Mouse (Mus musculus) layer of hippocampus, adult 9-11 months (tissue): ENCODE measurements around the gene Thap12.
A peak's percentile ranks its signal among the peaks of the same experiment; 100 is the strongest.

ENCODE experiments used
- DNase-seq: peaks from one replicate; pipeline ENCODE4 v3.0.0; 2022

Thap12 gene

GRCm38 (mm10) chr7:98702283-98703240 is at the start of gene Thap12:
TSS of gene Thap12 (plus strand) at chr7:98703103.
- peak; percentile 99 for DNase-seq

- peak; percentile 84 for DNase-seq
Observed at GRCm38 (mm10) chr7:98655681-98656530, 47.0 kb upstream of the Thap12 start.

- peak; percentile 99 for DNase-seq
Observed at GRCm38 (mm10) chr7:98656531-98657221, 46.2 kb upstream of the Thap12 start, which contains the start of gene Emsy. TSS of gene Emsy (minus strand) at chr7:98656783.

DNA sequence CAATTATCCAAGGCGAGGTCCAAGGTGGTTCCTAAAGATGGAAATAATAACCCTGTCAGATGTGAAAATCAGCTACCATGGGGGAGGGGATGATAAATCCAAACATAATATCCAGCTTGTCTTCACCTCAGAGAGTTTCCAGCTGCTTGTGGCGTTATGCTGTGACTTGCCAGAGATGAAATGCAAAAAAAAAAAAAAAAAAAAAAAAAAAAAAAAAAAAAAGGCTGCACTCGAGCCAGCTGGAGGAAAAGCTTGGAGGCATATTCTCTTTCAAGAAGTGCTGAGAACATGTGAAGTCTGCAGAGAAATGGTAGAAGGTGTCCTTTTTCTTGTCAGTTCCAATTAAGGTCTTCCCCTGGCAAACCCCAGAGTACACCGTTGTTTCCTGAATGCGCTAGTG is 37.7 kb upstream of the Thap12 start:
- DNase-seq, result no peak

DNA sequence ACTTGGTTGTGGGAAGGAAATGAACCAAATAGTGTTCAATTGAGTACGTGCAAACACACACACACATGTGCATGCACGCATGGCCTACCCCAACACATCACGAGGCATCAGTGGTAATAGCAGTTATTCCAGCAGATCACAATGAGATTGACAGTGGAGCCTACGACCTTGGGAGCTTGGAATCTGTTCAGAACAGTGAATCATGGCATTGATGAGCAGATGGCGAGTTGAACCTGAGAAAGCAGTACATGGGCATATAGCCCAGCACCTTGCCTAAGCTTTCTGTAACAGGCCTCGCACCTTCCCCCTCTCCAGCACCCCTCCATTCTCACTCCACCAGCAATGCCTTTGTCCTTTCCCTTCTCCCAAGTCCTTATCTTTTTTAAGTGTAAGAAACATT is 37.2 kb upstream of the Thap12 start:
- DNase-seq, result no peak

DNA sequence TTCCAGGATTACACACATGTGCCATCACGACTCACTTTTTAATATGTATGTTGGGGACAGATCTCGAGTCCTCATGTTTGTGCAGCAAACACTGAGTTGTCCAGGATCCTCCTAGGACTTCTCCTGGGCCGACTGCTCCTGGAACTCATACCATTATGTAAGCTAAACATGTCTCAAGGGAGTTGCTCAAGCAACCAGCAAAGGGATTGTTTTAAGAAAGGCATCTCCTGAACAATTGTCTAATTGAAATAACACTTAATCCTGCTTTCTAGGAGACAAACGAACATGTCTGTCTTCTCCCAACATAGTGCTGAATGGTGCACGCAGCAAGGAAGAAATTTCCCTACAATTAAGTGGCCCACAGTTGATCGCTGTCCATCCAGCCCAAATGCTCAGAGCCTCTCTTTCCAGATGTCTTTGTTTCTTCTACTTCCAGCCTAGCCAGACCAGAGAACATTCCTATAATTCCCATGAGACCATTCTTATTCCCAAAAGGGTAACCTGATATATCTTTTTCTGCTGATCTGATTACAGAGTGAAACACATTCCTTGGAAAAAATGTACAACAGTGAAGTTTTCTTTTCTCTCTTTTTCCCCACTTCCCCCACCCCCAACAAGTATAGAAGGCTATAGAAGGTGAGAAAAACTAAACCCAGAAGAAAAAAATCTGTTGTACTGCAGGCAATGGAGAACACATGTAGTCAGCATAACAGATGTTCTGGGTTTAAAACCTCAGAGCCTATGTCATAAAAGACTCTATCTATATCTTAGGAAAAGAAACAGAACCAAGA is 34.8 kb upstream of the Thap12 start:
- DNase-seq, result no peak

DNA sequence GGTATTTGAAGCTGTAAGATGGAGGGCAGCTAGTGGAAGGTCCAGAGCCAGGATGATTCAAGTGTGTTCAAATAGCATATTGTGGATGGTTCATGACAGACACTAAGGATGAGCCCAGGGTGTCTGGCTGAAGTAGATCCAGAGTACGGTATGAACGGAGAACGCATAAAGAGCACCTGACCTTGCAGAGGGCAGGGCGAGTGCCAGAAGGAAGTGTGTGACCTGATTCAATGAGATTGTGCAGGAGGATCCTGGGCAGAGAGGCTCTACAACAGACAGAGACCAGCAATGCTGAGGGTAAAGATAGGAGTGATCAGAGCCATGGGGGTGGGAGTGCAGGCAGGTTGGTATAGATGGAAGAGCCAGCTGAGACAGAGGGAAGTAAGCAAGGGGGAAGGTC is 32.1 kb upstream of the Thap12 start:
- no peak for DNase-seq

DNA sequence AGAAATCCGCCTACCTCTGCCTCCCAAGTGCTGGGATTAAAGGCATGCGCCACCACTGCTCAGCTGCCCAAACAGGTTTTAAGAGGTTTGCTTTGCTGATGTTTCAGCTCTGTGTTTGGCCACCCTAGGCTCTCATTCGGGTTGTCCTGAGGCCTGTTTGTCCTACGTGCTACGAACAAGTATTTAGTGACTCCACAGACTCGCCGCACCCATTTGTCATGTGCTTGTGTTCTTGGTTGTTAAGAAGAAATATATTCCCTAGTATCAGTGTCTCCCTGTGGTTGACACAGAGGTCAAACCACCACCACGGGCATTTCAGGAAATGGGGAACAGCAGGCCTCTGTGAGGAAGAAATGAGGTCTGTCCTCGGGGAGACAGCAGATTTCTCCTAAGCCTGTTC is 31.5 kb upstream of the Thap12 start:
- no peak for DNase-seq

DNA sequence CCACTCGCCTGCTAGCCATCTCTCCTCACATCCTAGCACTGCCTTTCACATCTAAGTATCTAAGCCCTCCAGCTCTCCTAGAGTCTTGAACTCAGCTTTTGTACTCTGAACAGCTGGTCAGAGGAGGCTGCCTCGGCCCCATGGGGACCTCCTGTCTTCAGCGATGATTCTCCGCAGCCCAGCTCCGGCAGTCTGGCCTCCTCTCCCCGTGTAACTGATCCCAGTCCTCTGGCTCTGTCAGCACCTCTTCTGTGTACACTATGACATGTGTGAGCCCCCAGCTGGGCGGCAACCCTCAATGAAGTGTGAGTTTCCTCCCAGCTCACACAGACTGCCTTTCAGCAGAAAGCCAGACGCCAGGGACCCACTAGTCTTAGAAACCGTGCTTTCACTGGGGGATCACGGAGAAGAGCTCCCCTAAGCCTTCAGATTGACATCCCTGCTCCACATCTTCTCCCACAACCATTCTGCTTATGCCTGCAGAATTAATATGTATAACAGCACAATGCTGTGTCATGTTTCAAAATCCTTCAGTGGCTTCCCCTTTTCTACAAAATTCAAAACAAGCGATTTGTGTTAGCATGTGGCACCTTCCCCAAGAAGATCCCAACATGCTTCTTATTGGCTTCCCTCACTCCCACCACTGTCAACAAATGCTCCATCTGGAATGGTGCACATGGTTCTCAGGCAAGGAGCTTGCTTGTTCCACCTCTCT is 30.5 kb upstream of the Thap12 start:
- peak; percentile 24 for DNase-seq

DNA sequence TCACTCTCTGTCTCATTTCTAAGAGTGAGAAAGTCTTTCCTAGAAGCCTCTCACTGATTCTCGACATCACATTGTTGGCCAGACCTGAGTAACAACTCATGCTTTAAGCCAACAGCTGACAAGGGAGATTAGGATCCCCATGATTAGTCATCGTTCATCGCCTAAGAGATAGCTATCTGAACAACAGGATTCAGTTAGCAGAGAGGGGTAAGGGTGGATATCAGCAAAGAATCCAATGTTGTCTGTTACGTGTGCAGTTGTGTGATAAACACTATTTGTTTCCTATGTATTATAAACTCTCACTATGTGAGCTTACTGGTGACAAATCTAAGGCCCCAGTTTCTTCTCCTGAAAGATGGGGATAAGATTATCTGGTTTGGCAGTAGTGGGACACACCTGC is 28.6 kb upstream of the Thap12 start:
- no peak for DNase-seq

DNA sequence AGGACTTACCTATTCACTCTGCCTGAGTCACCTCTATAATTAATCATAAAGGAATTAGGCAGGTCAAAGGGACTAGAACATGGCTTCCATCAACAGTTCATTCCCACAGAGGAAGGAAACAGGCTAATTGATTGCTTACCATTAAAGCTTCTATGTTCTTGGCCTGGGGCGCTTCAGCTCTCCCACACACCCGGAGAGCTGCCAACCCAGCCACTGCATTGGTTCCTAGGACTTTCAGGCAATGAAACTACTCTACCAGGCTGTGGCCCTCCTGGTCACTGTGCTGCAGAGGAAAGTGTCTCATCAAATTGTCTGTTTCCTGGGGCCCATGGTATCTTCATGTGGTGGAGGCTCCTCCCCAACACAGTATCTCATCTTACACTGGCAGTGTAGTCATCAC is 25.4 kb upstream of the Thap12 start:
- no peak for DNase-seq

DNA sequence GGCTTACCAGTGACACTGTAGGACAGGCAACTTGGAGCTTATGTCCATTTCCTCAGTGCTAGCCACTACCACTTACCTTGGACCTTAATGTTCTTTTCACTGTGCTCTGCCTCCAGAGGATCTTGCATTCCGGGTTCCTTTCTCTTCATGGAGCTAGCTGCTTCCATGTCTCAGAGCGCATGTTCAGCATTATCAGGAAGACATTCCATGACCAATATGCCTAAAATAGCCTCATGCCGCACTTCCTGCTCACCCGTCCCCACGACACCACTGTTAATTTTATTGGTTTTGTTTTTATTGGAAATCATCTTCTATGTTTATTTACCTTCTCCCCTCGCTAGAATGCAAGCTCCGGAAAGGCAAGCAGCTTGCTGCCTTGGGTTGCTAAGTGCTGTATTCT is 24.5 kb upstream of the Thap12 start:
- DNase-seq, result no peak

- DNase-seq, result no peak
Observed at GRCm38 (mm10) chr7:98680691-98681090, 22.2 kb upstream of the Thap12 start.

GRCm38 (mm10) chr7:98682821-98683220 is 20.1 kb upstream of the Thap12 start:
- no peak for DNase-seq

DNA sequence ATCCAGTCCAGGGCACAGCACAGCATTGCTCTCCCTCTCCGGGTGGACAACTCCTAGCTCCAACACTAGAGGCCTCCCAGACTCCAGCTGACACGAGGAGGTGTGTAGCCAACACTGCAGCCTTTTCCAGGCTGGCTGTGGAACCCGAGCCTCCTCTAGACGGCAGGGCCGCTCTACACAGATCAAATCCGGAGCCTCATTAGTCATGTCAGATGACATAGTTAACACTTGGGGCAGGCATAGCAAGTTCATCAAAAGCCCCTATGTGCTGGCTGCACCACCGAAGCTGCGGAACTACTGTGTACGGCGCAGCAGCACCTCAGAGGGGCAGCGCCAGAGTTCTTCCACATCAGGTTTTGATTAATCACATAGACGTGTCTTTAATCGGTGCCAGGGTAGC is 17.0 kb upstream of the Thap12 start:
- DNase-seq, result no peak

- DNase-seq, result no peak
Observed at GRCm38 (mm10) chr7:98690126-98690525, 12.8 kb upstream of the Thap12 start.

DNA sequence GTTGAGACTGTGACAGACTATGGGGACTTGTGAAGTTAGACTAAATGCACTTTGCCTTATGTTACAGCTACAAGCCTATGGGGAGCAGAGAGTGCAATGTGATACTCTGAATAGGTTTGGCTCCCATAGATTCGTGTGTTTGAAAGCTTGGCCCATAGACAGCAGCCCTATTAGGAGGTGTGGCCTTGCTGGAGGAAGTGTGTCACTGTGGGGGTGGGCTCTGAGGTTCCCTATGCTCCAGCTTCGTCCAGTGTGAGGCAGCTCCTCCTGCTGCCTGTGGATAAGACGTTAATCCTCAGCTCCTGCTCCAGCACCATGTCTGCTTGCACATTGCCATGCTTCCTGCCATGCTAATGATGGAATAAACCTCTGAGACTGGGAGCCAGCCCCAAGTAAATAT is 12.1 kb upstream of the Thap12 start:
- no peak for DNase-seq

GRCm38 (mm10) chr7:98692761-98693546 is 9.9 kb upstream of the Thap12 start:
- DNase-seq, result no peak

DNA sequence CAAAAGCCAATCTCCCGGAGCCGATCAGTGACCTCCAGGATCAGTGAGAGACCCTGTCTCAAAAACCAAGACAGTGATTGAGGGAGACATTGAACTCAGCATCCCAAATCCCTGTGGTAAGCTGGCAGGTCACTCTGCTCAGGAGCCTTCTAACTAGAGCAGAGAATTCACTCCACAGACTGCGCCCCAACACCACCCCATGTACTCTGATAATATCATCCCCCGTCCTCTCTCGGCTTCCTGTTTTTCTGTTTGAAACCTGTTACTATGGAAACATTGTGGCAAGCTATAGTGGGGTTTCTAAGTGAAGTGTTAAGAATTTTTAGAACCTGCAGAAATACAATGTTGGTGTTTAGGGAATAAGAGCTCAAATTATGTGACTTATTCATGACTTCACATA is 8.9 kb upstream of the Thap12 start:
- DNase-seq, result peak; percentile 34

GRCm38 (mm10) chr7:98697496-98697895 is 5.4 kb upstream of the Thap12 start:
- DNase-seq, result no peak

GRCm38 (mm10) chr7:98698041-98698440 is 4.9 kb upstream of the Thap12 start:
- no peak for DNase-seq
